Mouse (Mus musculus) adrenal gland, adult 2 months (tissue): Measurements from ENCODE around the gene Ttc23. TPM values are rescaled to one million over a fixed set of nuclear protein-coding genes. Genes with fewer than 3 reads are reported as not detected.
A peak's percentile ranks its signal among the peaks of the same experiment; 100 is the strongest.

Experiments used
- DNase-seq: peaks from one replicate; pipeline ENCODE4 v3.0.0; 2021
- microRNA-seq, 2 experiments: library from miRNA; unstranded; fragments of <30 nt; microRNA quantifications; one replicate each; pipeline ENCODE4 v1.2.0; 2021
- polyA plus RNA-seq: library from polyadenylated mRNA; depleted of rRNA; stranded (reverse); fragments of >200 nt; gene quantifications from 2 replicates; pipeline ENCODE4 v1.2.3, GENCODE M21; 2012; rRNA removed
- total RNA-seq, 2 experiments: library from RNA; stranded (reverse); gene quantifications; 2 replicates each; pipeline ENCODE4 v1.2.3; 2021

Gene Ttc23
- total and polyA plus RNA-seq, 3 experiments, result 4.9 to 30.1 (median 26.8) TPM

GRCm38 (mm10) chr7:67803015-67803856 lies 156.0 kb downstream of the Ttc23 start:
- DNase-seq, result peak; percentile 91

- no peak for DNase-seq
These were observed 156.6 kb downstream of the Ttc23 start for GRCm38 (mm10) chr7:67803857-67804215.

Small RNA genes within 50 kb of the gene (microRNA-seq; reads per million reads assigned to microRNA genes)
- 0 reads per million in 2 experiments for gene Gm23844

Other genes starting within 250 kb of the Ttc23 start
- gene Lrrc28, start 2.1 kb upstream of the Ttc23 start, total RNA-seq, result 10 to 100 TPM; 19.4 to 24.7 TPM
- gene Lrrc28, start 2.1 kb upstream of the Ttc23 start, polyA plus RNA-seq, result 18.6 and 24.1 TPM in 2 replicates
- gene Synm, start 112.3 kb downstream of the Ttc23 start, total RNA-seq, result 10 to 100 TPM in 1 of 2 experiments, 1 to 10 TPM in 1; 8.2 to 17.8 TPM
- gene Synm, start 112.3 kb downstream of the Ttc23 start, polyA plus RNA-seq, result 3.6 and 5.1 TPM in 2 replicates